28 mouse cellular contexts compared by ENCODE assay signal in genomic region chr12:26518206-26518605, GRCm38 (mm10).
"Had no signal": no experiment of that assay in that cellular context is flagged by ENCODE, and none has a peak within 500 bp of the region (broad histone marks: within the 10 kb centered on the region; RNA-seq: fewer than 3 reads in every experiment).

No protein-coding gene starts in this region.

- H3K36me3 ChIP-seq: heart, embryonic 10.5 days; heart, embryonic 12.5 days; hindbrain, embryonic 10.5 days; hindbrain, embryonic 12.5 days; intestine, embryonic 15.5 days; kidney, embryonic 15.5 days; limb, embryonic 13.5 days; limb, embryonic 15.5 days; liver, embryonic 12.5 days had no signal

- DNase-seq: gastrocnemius, adult 2 months; gastrocnemius, postnatal 10 days; gastrocnemius, postnatal 25 days; heart, adult 18-20 months; heart, postnatal 10 days; heart, postnatal 4 days; kidney, adult 11 months; kidney, adult 2 months; kidney, adult 9 months; kidney, postnatal 14 days; kidney, postnatal 36 days; layer of hippocampus, adult 9-11 months; layer of hippocampus, postnatal 36 days; left cerebral cortex, postnatal 4 days had no signal

- H3K4me2 ChIP-seq: heart, embryonic 12.5 days; hindbrain, embryonic 12.5 days; hindbrain, embryonic 14.5 days; intestine, embryonic 15.5 days; kidney, embryonic 15.5 days; limb, embryonic 13.5 days; limb, embryonic 15.5 days; liver, embryonic 12.5 days had no signal

- H3K4me1 ChIP-seq: heart, embryonic 10.5 days; heart, embryonic 12.5 days; hindbrain, embryonic 10.5 days; intestine, embryonic 15.5 days; kidney, embryonic 15.5 days; limb, embryonic 13.5 days; limb, embryonic 15.5 days; liver, embryonic 12.5 days had no signal

- H3K4me3 ChIP-seq: gastrocnemius, adult 2 months; heart, embryonic 10.5 days; heart, embryonic 12.5 days; hindbrain, embryonic 10.5 days; hindbrain, embryonic 12.5 days; intestine, embryonic 15.5 days; kidney, embryonic 15.5 days; limb, embryonic 13.5 days; limb, embryonic 15.5 days; liver, embryonic 12.5 days had no signal

- H3K27me3 ChIP-seq: heart, embryonic 12.5 days; hindbrain, embryonic 12.5 days; intestine, embryonic 15.5 days; kidney, embryonic 15.5 days; limb, embryonic 13.5 days; limb, embryonic 15.5 days; liver, embryonic 12.5 days had no signal

- ATAC-seq: hindbrain, embryonic 16.5 days; inflammation-experienced regulatory T-cells, adult 6 months; intestine, embryonic 15.5 days; liver, embryonic 12.5 days had no signal

- H3K9ac ChIP-seq: heart, embryonic 12.5 days; hindbrain, embryonic 12.5 days; hindbrain, embryonic 14.5 days; intestine, embryonic 15.5 days; kidney, embryonic 15.5 days; limb, embryonic 13.5 days; limb, embryonic 15.5 days; liver, embryonic 12.5 days; liver, embryonic 14.5 days had no signal

- H3K27ac ChIP-seq: gastrocnemius, adult 2 months; heart, embryonic 10.5 days; hindbrain, embryonic 10.5 days; hindbrain, embryonic 12.5 days; hindbrain, embryonic 14.5 days; intestine, embryonic 15.5 days; kidney, embryonic 15.5 days; kidney, postnatal 0 days; limb, embryonic 13.5 days; limb, embryonic 15.5 days; liver, embryonic 12.5 days; liver, embryonic 14.5 days had no signal

- H3K9me3 ChIP-seq: heart, embryonic 10.5 days; heart, embryonic 12.5 days; hindbrain, embryonic 10.5 days; hindbrain, embryonic 12.5 days; intestine, embryonic 15.5 days; kidney, embryonic 15.5 days; limb, embryonic 13.5 days; limb, embryonic 15.5 days; liver, embryonic 12.5 days had no signal
